Mouse (Mus musculus) C2C12 (cell line): ENCODE results near the gene Trim25.

ENCODE experiments used
- CEBPB ChIP-seq: IDR thresholded peaks from one replicate; pipeline ENCODE4 v1.6.1; 2011; ENCODE audit warnings: low read depth, mild to moderate bottlenecking, control low read depth, moderate library complexity
- CTCF ChIP-seq: IDR thresholded peaks from one replicate; pipeline ENCODE4 v1.5.1; 2011; ENCODE audit not compliant: control insufficient read depth, insufficient read depth, insufficient read length
- MAX ChIP-seq: IDR thresholded peaks from one replicate; pipeline ENCODE4 v1.6.1; 2011; ENCODE audit warnings: mild to moderate bottlenecking, control low read depth
- MYOD1 ChIP-seq: IDR thresholded peaks from one replicate; pipeline ENCODE4 v1.6.1; 2011; ENCODE audit warnings: low read depth; ENCODE audit not compliant: control insufficient read depth, insufficient read length
- MYOG ChIP-seq: IDR thresholded peaks from one replicate; pipeline ENCODE4 v1.6.1; 2011; ENCODE audit not compliant: control insufficient read depth, insufficient read length; ENCODE audit errors: extremely low read depth

GRCm38 (mm10) chr11:89022120-89022731, 23.1 kb downstream of the Trim25 start:
- no peak for TF ChIP-seq CTCF
- no peak for TF ChIP-seq MYOD1
- no peak for TF ChIP-seq MAX
- no peak for TF ChIP-seq MYOG
- no peak for TF ChIP-seq CEBPB
